Mouse (Mus musculus) neural tube, embryonic 15.5 days (tissue): ENCODE results near the gene Hoxd9. TPM values are rescaled to one million over a fixed set of nuclear protein-coding genes. Genes with fewer than 3 reads are reported as not detected.
A peak's percentile ranks its signal among the peaks of the same experiment; 100 is the strongest.

Source experiments
- ATAC-seq: fragments of 200-750 bp; cut with Nextera tagmentation; 2 replicates; pipeline ENCODE4 v1.8.0; 2017; ENCODE audit warnings: mild to moderate bottlenecking, moderate TSS enrichment, moderate library complexity; ENCODE audit not compliant: low FRiP score
- H3K27ac ChIP-seq: fragments of 300-500 bp; sonication (generic); replicated peaks from 2 replicates; pipeline ENCODE4 v1.5.1; 2015; ENCODE audit warnings: mild to moderate bottlenecking, inconsistent platforms
- H3K27me3 ChIP-seq: fragments of 300-500 bp; sonication (generic); replicated peaks from 2 replicates; pipeline ENCODE4 v1.6.1; 2015; ENCODE audit warnings: inconsistent platforms
- H3K36me3 ChIP-seq: fragments of 300-500 bp; sonication (generic); 2 replicates; pipeline ENCODE4 v1.6.1; 2015; ENCODE audit warnings: inconsistent platforms
- H3K4me1 ChIP-seq: fragments of 300-500 bp; sonication (generic); 2 replicates; pipeline ENCODE4 v1.6.1; 2015; ENCODE audit warnings: inconsistent platforms
- H3K4me2 ChIP-seq: fragments of 300-500 bp; sonication (generic); 2 replicates; pipeline ENCODE4 v1.6.1; 2015; ENCODE audit warnings: inconsistent platforms, mild to moderate bottlenecking, moderate library complexity
- H3K4me3 ChIP-seq: fragments of 300-500 bp; sonication (generic); replicated peaks from 2 replicates; pipeline ENCODE4 v1.5.1; 2015; ENCODE audit warnings: mild to moderate bottlenecking, inconsistent platforms
- H3K9ac ChIP-seq: fragments of 300-500 bp; sonication (generic); replicated peaks from 2 replicates; pipeline ENCODE4 v1.6.1; 2015; ENCODE audit warnings: mild to moderate bottlenecking, inconsistent platforms
- H3K9me3 ChIP-seq: fragments of 300-500 bp; sonication (generic); replicated peaks from 2 replicates; pipeline ENCODE4 v1.6.1; 2016; ENCODE audit warnings: inconsistent platforms
- WGBS: fragments of 180-500 bp; shearing (Covaris S2); methylation state at CpG from one replicate; pipeline ENCODE4 v1.1.7; 2015; ENCODE audit warnings: mixed read lengths; 5-methylcytosine and 5-hydroxymethylcytosine counted together
- polyA plus RNA-seq: library from polyadenylated mRNA; unstranded; fragments of >200 nt; fragmentation: Nextera tagmentation; extraction: Ambion mirVana; gene quantifications from 2 replicates; pipeline ENCODE4 v1.2.1, GENCODE M21; 2015

Gene Hoxd9
- polyA plus RNA-seq, 1 experiment from 2014 or later, result 20.0 TPM

DNA sequence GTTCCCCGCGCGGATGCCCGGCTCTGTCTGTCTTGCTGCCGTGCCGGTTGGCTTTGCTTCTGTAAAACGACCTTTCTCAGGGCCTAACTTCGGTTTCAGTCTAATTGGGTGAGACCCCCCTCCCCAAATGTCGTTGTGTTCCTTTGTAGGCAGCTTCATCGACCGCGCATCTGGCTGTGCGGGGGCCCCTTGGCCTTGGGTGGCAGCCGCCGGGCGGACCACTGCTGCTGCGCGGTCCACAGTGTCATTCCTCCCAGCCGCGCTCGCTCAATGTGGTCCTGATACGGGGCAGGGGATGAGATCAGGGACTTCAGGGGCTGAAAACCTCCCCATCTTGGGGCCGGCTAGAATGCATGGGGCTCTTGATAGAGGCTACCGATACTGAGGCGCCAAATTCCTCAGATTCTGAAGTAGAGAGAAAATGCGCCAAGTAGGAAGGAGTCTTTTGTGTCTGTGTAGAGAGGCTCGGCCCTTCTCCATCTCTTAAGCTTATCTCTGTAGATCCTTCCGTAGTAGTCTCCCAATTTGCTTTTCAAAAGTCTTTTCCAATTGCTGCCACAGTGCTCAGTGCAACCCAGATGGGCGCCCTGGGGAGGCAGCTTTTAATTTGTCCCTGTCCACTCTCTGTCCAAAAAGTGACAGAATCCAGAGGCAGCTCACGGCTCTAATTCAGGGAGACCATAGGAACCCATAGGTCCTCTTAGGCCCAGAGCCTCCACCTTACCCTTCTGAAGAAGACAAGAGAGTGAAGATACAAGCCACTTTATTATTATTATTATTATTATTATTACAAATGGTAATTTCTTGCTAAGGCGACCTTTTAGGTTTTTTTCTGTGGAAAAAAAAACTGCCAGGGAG, 9.6 kb upstream of the Hoxd9 start:
- Histone ChIP-seq H3K27ac (peak overlapping the region; percentile 70), H3K4me3 (peak overlapping the region; percentile 39), H3K4me2 (peak overlapping the region; percentile 48), H3K36me3 (no peaks in the 10 kb centered on the region), H3K4me1 (peaks cover 19% of the 10 kb centered on the region), H3K9me3 (no peaks in the 10 kb centered on the region), H3K9ac (peak overlapping the region; percentile 31), H3K27me3 (peaks cover 57% of the 10 kb centered on the region)
- 1% methylated on average over 31 of the region's 31 CpGs for WGBS
- ATAC-seq, result no peak

DNA sequence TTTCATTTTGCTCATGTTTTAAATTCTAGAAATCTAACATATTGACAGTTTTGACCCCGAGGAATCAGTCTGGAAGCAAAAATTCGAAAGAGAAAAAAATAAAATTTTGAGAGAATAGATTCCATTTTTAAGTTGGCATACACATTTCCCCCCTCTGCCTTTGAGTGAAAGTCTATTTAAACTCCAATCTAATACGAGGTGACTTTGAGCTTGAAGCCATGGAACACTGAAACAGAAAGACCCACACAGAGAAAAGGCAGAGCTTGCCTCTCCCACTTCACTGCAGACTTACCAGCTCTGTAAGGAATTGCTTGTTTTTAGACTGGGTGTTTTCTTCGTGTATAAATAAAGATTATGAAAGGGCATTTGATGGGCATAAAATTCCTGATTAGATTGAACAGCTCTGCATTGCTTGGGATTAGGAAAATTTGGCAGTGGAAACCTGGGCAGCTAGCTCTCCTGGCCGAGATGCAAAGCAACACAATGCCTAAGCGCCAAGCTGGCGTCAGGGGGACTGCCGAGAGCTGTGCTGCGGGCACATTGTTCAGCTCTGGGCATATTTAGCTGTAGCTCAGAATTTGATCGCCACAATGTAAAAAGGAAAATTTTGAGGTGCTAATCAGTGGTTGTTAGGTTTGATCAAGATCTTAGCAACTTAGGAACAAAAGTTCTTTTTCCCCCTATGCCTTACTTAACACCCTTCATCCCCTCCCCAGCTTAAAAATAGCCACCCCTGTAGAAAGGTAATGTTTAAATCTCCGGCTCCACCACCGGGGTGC, 8.5 kb upstream of the Hoxd9 start:
- no peak for ATAC-seq
- Histone ChIP-seq H3K4me3 (peak overlapping the region; percentile 10), H3K27ac (peak overlapping the region; percentile 62), H3K4me2 (peak overlapping the region; percentile 48), H3K36me3 (no peaks in the 10 kb centered on the region), H3K9ac (0 out of 2 replicates have a peak overlapping the region, but pooled peaks have one; percentile 17), H3K27me3 (peaks cover 57% of the 10 kb centered on the region), H3K4me1 (peaks cover 22% of the 10 kb centered on the region), H3K9me3 (no peaks in the 10 kb centered on the region)
- WGBS, result 5% methylated on average over 12 of the region's 12 CpGs

DNA sequence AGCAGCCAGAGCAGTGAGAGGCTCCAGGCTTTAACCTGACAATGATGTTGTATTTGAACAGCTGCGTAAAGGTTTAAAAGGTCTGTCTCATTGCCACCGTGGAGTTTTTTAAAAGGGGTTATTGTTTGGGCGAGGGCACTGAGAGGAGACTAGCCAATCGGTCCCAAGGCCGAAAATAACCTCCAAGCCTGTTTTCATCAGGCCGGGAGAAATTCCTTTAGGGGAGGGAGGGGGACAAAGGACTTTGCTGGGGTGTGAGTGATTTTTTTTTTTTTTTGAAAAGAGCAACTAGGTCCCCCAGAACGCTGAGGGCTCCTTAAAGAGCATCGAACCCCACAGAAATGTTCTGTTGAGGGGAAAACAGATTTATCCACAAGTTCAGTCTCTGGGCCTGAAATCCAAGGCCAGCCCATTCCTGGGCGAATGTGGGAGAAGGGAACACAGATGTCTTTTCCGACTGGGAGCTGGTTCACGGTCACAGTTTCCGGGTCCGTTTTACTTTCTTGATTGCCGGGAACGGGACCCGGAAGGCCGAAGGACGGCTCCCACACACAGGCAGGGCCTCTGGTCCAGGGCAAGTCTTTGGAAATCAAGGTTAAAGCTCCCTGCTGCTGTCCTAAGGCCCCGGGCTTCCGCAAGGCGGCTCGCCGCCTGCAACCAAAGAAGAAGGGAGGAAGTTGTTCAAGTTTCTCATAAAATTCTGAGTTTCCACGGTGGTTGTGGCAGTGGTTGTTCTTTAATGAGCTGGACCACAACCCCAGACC, 7.8 kb upstream of the Hoxd9 start:
- no peak for ATAC-seq
- Histone ChIP-seq H3K9me3 (no peaks in the 10 kb centered on the region), H3K4me1 (peaks cover 22% of the 10 kb centered on the region), H3K4me2 (peak overlapping the region; percentile 48), H3K27ac (peak overlapping the region; percentile 62), H3K27me3 (peaks cover 54% of the 10 kb centered on the region), H3K36me3 (no peaks in the 10 kb centered on the region), H3K4me3 (peak overlapping the region; percentile 10), H3K9ac (0 out of 2 replicates have a peak overlapping the region, but pooled peaks have one; percentile 17)
- 3% methylated on average over 24 of the region's 24 CpGs for WGBS

DNA sequence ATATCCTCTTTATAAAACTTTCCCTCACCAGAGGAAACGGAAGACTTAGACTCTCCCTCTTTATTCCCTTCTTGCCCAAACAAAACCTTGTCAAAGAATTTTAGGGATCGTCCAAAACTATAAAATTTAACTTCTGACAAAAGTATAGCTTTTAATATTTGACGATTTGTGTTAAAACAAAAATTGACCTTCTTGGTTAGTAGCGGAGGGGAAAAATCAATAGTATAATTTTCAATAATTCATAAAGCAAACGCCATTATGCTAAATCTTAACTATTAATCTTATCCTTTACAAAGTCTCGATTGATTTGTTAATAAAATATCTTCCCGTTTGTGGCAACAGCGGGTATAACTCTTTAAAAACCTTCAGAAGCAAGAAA, 7.2 kb upstream of the Hoxd9 start:
- Histone ChIP-seq H3K27ac (no peak overlapping the region), H3K9ac (no peak overlapping the region), H3K9me3 (no peaks in the 10 kb centered on the region), H3K4me3 (peak overlapping the region; percentile 10), H3K4me1 (peaks cover 25% of the 10 kb centered on the region), H3K36me3 (no peaks in the 10 kb centered on the region), H3K27me3 (peaks cover 55% of the 10 kb centered on the region), H3K4me2 (peak overlapping the region; percentile 68)
- 6% methylated on average over 8 of the region's 8 CpGs for WGBS
- no peak for ATAC-seq

DNA sequence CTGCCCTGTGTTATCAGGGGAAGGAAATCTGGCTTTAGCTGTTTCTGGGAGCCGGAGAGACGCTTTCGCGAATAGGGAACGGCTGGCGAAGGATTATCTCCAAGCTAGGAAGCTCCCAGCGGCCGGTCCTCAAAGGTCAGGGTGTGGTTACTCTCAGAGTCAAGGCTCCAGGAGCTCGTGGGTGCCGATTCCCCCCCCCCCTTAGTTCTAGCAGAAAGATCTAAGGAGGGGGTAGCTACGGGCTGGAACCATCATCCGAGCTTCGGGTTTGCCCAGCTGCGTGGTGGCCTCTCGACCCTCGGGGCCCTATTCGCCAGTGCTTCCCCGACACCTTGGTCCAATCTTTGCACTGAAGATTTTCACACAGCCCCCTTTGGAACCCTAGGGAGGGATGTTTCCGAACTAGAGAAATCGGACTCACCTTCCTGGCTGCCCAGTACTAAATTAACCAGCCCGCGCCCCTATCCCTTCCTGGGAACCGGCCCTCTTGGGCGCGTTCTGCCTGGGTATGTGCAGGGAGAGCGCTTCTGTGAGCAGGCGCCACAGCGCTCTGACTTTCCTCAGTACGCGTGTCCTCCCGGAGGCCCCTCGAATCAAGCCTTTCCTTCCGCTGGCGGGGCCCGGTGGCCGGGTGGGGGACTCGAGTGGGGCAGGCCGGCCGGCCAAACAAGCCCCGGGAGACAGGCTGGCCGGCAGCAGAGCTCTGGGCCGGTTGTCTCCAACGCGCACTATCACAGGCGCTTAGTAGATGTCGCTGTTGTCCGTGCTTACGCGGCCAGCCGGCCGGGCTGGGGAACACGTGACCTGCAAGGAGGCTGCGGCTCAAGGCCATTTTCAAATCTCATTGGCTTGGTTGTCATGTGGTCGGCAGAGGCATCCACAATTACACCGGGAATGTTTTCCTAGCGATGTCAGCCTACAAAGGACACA, 6.2 kb upstream of the Hoxd9 start, which contains the start of gene Hoxd10:
Hoxd10 (plus strand) TSS at position 903 of the 930 bp plus-strand sequence.
- under 1% methylated on average over 56 of the region's 56 CpGs for WGBS
- peak within 1 kb of the TSS; percentile 50 for H3K4me3 ChIP-seq
- peaks cover 57% of the 10 kb centered on the region for H3K27me3 ChIP-seq

DNA sequence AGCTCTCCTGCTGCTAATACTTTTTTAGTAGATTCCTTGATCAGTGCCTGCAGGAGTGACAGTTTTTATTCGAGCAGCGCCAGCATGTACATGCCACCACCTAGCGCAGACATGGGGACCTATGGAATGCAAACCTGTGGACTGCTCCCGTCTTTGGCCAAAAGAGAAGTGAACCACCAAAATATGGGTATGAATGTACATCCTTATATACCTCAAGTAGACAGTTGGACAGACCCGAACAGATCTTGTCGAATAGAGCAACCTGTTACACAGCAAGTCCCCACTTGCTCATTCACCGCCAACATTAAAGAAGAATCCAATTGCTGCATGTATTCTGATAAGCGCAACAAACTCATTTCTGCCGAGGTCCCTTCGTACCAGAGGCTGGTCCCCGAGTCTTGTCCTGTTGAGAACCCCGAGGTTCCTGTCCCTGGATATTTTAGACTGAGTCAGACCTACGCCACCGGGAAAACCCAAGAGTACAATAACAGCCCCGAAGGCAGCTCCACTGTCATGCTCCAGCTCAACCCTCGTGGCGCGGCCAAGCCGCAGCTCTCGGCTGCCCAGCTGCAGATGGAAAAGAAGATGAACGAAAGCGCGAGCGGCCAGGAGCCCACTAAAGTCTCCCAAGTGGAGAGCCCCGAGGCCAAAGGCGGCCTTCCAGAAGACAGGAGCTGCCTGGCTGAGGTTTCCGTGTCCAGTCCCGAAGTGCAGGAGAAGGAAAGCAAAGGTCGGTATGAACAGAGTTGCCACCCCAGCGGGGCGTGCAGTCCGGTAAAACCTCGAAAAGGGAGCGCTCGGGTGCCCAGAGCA, 5.3 kb upstream of the Hoxd9 start:
- peak; percentile 32; the same call in 1 of the 2 replicates for ATAC-seq
- Histone ChIP-seq H3K4me2 (peak overlapping the region; percentile 68), H3K4me1 (peaks cover 41% of the 10 kb centered on the region), H3K36me3 (no peaks in the 10 kb centered on the region), H3K27me3 (peaks cover 56% of the 10 kb centered on the region), H3K27ac (peak overlapping the region; percentile 84), H3K9me3 (no peaks in the 10 kb centered on the region), H3K4me3 (peak overlapping the region; percentile 50), H3K9ac (peak overlapping the region; percentile 47)
- 3% methylated on average over 35 of the region's 35 CpGs for WGBS

More for the DNA sequence above, 6.2 kb upstream of the Hoxd9 start, which contains the start of gene Hoxd10:
- H3K4me2 ChIP-seq, result peak within 1 kb of the TSS; percentile 68
- peak within 1 kb of the TSS; percentile 52 for H3K9ac ChIP-seq
- peak within 1 kb of the TSS; percentile 84 for H3K27ac ChIP-seq
- peaks cover 33% of the 10 kb centered on the region for H3K4me1 ChIP-seq
- H3K9me3 ChIP-seq, result no peaks in the 10 kb centered on the region
- no peaks in the 10 kb centered on the region for H3K36me3 ChIP-seq
- peak; percentile 79 for ATAC-seq

DNA sequence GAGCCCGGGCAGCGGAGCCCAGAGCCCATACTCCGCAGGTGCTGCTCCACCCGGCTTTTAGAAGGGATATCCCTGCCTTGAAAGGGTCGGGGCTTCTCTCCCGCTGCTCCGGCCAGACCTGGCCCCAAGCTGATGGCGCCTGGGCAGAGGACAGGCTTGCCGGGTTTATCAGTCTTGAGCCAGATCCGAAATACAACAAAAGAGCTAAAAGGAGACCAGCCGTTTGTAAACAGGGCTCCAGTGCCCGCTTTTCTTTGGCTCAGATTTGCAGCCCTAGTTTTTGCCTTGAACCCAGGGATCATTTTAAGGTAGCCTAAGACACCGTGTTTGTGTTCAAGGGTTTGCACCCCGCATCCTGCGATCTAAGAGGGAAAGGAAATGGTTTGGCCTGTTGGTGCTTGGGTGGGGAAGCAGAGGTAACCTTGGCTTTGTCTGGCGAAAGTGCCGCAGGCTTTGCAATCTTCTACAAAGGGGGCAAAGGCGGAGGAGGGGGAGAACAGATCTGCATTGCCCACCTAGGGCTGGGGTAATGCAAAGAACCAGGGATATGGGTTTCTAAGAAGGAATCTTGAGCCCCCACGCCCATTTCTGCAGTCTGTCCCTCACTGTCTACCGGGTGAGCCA, 4.6 kb upstream of the Hoxd9 start:
- Histone ChIP-seq H3K4me1 (peaks cover 46% of the 10 kb centered on the region), H3K27ac (peak overlapping the region; percentile 84), H3K9me3 (no peaks in the 10 kb centered on the region), H3K36me3 (no peaks in the 10 kb centered on the region), H3K4me2 (peak overlapping the region; percentile 68), H3K9ac (peak overlapping the region; percentile 47), H3K4me3 (peak overlapping the region; percentile 50), H3K27me3 (peaks cover 53% of the 10 kb centered on the region)
- 1% methylated on average over 20 of the region's 20 CpGs for WGBS
- ATAC-seq, result no peak

DNA sequence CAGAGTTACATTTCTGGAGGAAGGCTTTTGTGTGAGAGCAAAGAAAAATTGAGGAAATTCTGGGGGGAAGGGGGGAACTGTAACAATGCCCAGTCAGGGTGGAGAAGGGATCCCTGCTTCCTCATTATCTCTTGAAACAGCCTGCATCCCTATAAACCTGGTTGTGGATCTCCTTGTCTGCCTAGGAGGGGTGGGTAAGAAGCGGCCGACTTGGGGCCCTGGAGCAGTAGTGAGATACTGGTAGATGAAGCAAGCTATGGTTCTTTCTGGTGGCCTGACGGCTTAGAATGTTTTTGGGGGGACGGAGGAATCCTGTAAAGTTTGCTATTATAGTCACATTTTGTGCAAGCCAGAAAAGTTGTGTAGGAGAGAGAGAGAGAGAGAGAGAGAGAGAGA, 4.1 kb upstream of the Hoxd9 start:
- H3K27me3 ChIP-seq, result peaks cover 51% of the 10 kb centered on the region
- WGBS, result 6% methylated on average over 4 of the region's 4 CpGs
- H3K36me3 ChIP-seq, result no peaks in the 10 kb centered on the region
- H3K9ac ChIP-seq, result peak overlapping the region; percentile 47
- H3K4me1 ChIP-seq, result peaks cover 46% of the 10 kb centered on the region
- H3K27ac ChIP-seq, result peak overlapping the region; percentile 84
- ATAC-seq, result no peak
- H3K4me2 ChIP-seq, result peak overlapping the region; percentile 68
- H3K4me3 ChIP-seq, result peak overlapping the region; percentile 50
- H3K9me3 ChIP-seq, result no peaks in the 10 kb centered on the region

DNA sequence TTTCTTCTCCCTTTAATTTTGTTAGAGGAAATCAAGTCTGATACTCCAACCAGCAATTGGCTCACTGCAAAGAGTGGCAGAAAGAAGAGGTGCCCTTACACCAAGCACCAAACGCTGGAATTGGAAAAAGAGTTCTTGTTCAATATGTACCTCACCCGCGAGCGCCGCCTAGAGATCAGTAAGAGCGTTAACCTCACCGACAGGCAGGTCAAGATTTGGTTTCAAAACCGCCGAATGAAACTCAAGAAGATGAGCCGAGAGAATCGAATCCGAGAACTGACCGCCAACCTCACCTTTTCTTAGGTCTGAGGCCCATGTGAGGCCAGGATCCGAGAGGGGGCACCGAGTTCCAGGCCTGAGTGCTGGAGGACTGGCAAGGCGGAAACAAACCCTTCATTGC, 3.5 kb upstream of the Hoxd9 start:
- ATAC-seq, result no peak
- no peaks in the 10 kb centered on the region for H3K36me3 ChIP-seq
- peaks cover 51% of the 10 kb centered on the region for H3K27me3 ChIP-seq
- peak overlapping the region; percentile 84 for H3K27ac ChIP-seq
- peak overlapping the region; percentile 50 for H3K4me3 ChIP-seq
- peak overlapping the region; percentile 68 for H3K4me2 ChIP-seq
- no peaks in the 10 kb centered on the region for H3K9me3 ChIP-seq
- no peak overlapping the region for H3K9ac ChIP-seq
- WGBS, result 2% methylated on average over 16 of the region's 16 CpGs
- peaks cover 46% of the 10 kb centered on the region for H3K4me1 ChIP-seq
